Mouse (Mus musculus): ENCODE results near the gene Rabggtb. TPM values are rescaled to one million over a fixed set of nuclear protein-coding genes. Genes with fewer than 3 reads are reported as not detected.

Rabggtb gene
- polyA plus RNA-seq, 1 experiment from 2014 or later: 39.6 TPM

DNA sequence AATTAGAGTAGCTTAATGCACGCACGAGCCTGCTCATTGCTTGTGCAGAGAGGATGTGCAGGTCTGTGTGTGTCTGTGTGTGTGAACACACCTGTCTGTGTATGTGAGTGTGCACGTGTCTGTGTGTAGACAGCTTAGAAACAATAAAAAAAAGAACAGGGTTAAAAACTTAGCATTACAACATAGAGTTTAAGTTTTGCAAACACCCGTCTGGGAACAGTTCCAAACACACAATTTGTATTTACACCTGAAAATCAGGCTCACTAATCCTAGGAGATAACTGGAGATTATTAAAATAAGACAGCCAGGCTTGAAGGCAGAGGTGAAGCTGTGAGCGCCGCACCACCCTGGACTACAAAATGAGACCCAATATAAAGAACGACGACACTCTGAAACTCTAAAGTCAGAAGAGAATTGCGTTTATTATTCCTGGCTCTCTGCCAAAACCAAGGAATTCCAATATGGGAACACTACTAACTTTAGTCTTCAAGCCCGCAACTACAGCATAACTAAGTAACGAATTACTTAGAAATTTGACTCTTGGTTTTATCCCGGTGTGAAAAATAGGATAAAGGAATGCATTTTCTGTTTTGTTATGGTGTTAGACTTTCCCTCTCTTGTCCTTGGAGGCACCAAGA, 30.3 kb upstream of the Rabggtb start:
- Histone ChIP-seq H3K36me3 (peaks cover 19% of the 10 kb centered on the region), H3K27me3 (no peaks in the 10 kb centered on the region), H3K9ac (replicated peaks) (no peak overlapping the region), H3K27ac (peak overlapping the region; percentile 86), H3K4me2 (peak overlapping the region; percentile 56), H3K9me3 (no peaks in the 10 kb centered on the region), H3K4me1 (replicated peaks) (peaks cover 10% of the 10 kb centered on the region), H3K4me3 (replicated peaks) (peak overlapping the region; percentile 81)
- 32% methylated on average over 12 of the region's 12 CpGs for WGBS
- no peak for ATAC-seq (ENCODE audit: insufficient number of reproducible peaks, insufficient read depth, low FRiP score, low TSS enrichment, low read depth)

DNA sequence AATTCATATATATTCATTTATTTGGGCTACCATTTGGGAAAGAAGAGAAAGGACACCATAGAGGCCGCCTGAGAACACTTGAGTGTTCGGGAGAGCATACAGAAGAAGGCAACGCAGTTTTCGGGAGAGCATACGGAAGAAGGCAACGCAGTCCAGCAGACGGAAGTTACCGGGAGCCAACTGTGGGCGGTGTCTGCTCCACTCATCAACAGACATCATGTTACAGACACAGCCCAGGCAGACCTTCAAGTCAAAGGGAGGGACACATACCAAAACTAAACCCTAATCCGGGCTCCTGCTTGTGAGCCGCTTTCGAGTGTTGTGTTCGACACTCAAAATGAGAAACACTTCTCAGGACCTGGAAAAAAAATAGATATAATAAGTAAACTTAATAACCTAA, 28.8 kb upstream of the Rabggtb start:
- no peak overlapping the region for H3K4me2 ChIP-seq
- H3K9ac ChIP-seq (replicated peaks): no peak overlapping the region
- no peaks in the 10 kb centered on the region for H3K27me3 ChIP-seq
- no peak overlapping the region for H3K4me3 ChIP-seq (replicated peaks)
- no peak for ATAC-seq (ENCODE audit: insufficient number of reproducible peaks, insufficient read depth, low FRiP score, low TSS enrichment, low read depth)
- 97% methylated on average over 13 of the region's 13 CpGs for WGBS
- peaks cover 34% of the 10 kb centered on the region for H3K36me3 ChIP-seq
- peaks cover 10% of the 10 kb centered on the region for H3K4me1 ChIP-seq (replicated peaks)
- no peak overlapping the region for H3K27ac ChIP-seq
- no peaks in the 10 kb centered on the region for H3K9me3 ChIP-seq

DNA sequence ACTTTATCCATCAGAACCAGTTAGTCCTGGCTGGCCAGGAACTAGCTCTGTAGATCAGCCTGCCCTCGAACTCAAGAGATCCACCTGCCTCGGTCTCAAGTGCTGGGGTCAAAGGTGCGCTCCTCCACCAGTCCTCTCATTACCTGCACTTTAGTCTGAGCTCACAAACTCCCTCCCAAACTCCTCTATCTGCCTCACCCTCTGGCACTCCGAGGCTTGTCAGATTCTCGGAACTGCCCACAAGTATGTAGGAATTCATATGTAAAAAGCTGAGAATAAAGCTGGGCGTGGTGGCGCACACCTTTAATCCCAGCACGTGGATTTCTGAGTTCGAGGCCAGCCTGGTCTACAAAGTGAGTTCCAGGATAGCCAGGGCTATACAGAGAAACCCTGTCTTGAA, 27.7 kb upstream of the Rabggtb start:
- Histone ChIP-seq H3K4me3 (replicated peaks) (no peak overlapping the region), H3K4me1 (replicated peaks) (peaks cover 10% of the 10 kb centered on the region), H3K36me3 (peaks cover 43% of the 10 kb centered on the region), H3K9me3 (no peaks in the 10 kb centered on the region), H3K27me3 (no peaks in the 10 kb centered on the region), H3K27ac (no peak overlapping the region), H3K4me2 (no peak overlapping the region), H3K9ac (replicated peaks) (no peak overlapping the region)
- WGBS: 89% methylated on average over 9 of the region's 9 CpGs
- ATAC-seq (ENCODE audit: insufficient number of reproducible peaks, insufficient read depth, low FRiP score, low TSS enrichment, low read depth): no peak

DNA sequence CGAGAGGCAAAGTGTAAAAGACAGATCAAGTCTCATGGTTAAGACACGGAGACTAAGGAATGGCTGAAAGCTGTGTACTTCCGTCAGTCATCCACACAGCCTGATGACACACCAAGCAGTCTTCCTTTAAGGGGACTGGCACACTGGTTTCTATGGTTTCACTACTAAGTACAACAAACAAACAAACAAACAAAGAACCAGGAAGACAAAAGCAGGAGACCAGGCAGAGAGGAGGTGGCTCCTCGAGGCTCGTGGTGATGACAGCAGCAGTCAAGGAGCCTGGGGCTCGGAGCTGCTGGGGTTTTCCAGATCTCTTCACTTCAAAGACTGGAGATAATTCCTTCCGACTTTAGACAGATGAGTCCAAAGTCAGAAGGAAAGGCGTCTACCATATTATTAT, 27.2 kb upstream of the Rabggtb start:
- Histone ChIP-seq H3K27ac (no peak overlapping the region), H3K4me2 (no peak overlapping the region), H3K9me3 (no peaks in the 10 kb centered on the region), H3K4me3 (replicated peaks) (no peak overlapping the region), H3K9ac (replicated peaks) (no peak overlapping the region), H3K27me3 (no peaks in the 10 kb centered on the region), H3K4me1 (replicated peaks) (peaks cover 10% of the 10 kb centered on the region), H3K36me3 (peaks cover 46% of the 10 kb centered on the region)
- 85% methylated on average over 8 of the region's 8 CpGs for WGBS
- no peak for ATAC-seq (ENCODE audit: insufficient number of reproducible peaks, insufficient read depth, low FRiP score, low TSS enrichment, low read depth)

DNA sequence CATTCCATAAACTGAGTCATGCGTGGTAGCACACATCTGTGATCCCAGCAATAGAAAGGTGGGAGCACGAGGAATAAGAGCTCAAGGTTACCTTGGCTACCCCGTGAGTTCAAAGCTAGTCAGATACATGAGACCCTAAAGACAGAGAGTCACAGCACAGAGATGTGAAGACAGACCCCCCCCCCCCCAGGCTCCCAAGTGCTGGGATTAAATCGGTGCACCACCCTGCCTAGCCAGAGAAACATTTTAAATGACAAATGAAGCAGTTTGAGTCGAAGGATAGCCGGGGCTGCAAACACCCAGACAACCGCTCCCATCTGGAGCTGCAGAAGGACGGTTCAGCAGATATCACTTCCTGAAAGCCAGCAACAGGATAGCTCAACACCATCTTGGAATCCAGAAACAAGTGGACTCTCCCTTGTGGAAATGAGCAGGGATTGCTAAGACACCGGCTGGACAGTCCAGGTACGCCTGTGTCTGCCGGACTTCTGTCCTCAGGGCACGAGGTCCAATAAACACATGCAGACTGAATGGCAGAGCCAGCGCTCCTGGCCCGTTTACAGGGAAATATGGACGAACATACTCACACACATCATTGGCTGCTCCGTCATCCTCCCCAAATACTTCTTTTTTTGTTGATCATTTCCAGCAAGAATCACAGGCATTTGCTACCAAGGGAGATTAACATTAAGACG, 24.5 kb upstream of the Rabggtb start:
- H3K4me1 ChIP-seq (replicated peaks): peaks cover under 1% of the 10 kb centered on the region; the same call in 1 of the 2 replicates
- no peaks in the 10 kb centered on the region for H3K9me3 ChIP-seq
- no peaks in the 10 kb centered on the region for H3K27me3 ChIP-seq
- H3K4me3 ChIP-seq (replicated peaks): no peak overlapping the region
- 89% methylated on average over 17 of the region's 17 CpGs for WGBS
- no peak overlapping the region for H3K27ac ChIP-seq
- H3K36me3 ChIP-seq: peaks cover 72% of the 10 kb centered on the region
- no peak overlapping the region for H3K9ac ChIP-seq (replicated peaks)
- no peak for ATAC-seq (ENCODE audit: insufficient number of reproducible peaks, insufficient read depth, low FRiP score, low TSS enrichment, low read depth)
- no peak overlapping the region for H3K4me2 ChIP-seq

DNA sequence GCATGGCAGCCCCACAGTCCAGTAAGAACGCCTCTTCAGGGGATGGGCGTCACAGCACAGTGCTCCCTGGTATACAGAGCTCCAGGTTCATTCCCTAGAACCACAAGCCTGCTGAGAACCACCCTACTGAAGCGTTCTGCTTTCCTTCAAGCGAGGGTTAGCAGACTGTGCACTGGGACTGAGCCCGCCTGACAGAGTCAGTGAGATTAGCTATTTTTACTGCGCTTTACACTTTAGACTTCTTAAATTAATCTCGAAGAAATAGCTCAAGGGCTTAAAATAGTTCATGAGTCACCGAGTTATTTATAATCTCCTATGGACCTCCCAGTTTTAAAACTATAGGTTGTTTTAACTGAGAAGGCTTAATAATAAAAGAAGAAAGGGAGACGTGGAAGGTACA, 23.1 kb upstream of the Rabggtb start:
- Histone ChIP-seq H3K27ac (no peak overlapping the region), H3K4me3 (replicated peaks) (no peak overlapping the region), H3K4me2 (no peak overlapping the region), H3K27me3 (no peaks in the 10 kb centered on the region), H3K9me3 (no peaks in the 10 kb centered on the region), H3K4me1 (replicated peaks) (no peaks in the 10 kb centered on the region), H3K9ac (replicated peaks) (no peak overlapping the region), H3K36me3 (peaks cover 78% of the 10 kb centered on the region)
- WGBS: 90% methylated on average over 9 of the region's 9 CpGs
- ATAC-seq (ENCODE audit: insufficient number of reproducible peaks, insufficient read depth, low FRiP score, low TSS enrichment, low read depth): no peak

DNA sequence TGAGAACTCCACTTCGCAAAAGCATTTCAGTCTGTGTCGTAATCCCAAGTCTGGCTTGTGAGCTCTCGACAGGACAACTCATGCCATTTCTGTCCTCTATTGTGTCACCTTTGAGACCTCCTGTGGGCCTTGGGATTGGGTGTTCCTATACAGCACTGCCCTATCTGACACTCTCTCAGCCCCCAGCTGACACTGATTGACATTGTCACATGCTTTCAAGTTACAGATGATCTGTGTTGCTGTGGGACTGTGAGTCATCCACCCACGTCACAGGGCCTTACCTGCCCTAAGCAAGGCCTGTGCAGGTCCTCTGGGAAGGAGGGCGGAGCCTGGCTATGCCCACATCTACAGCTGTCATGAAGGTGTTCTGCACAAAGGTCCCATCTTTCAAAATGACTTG, 19.7 kb upstream of the Rabggtb start:
- H3K4me2 ChIP-seq: no peak overlapping the region
- no peaks in the 10 kb centered on the region for H3K27me3 ChIP-seq
- no peak overlapping the region for H3K27ac ChIP-seq
- no peaks in the 10 kb centered on the region for H3K4me1 ChIP-seq (replicated peaks)
- no peak for ATAC-seq (ENCODE audit: insufficient number of reproducible peaks, insufficient read depth, low FRiP score, low TSS enrichment, low read depth)
- no peak overlapping the region for H3K4me3 ChIP-seq (replicated peaks)
- peaks cover 85% of the 10 kb centered on the region for H3K36me3 ChIP-seq
- WGBS: 94% methylated on average over 5 of the region's 5 CpGs
- H3K9me3 ChIP-seq: no peaks in the 10 kb centered on the region
- H3K9ac ChIP-seq (replicated peaks): no peak overlapping the region

- ATAC-seq (ENCODE audit: insufficient number of reproducible peaks, insufficient read depth, low FRiP score, low TSS enrichment, low read depth): no peak
- H3K27me3 ChIP-seq: no peaks in the 10 kb centered on the region
- no peaks in the 10 kb centered on the region for H3K9me3 ChIP-seq
- 93% methylated on average over 11 of the region's 11 CpGs for WGBS
- H3K4me3 ChIP-seq (replicated peaks): no peak overlapping the region
- peaks cover 80% of the 10 kb centered on the region for H3K36me3 ChIP-seq
- H3K9ac ChIP-seq (replicated peaks): no peak overlapping the region
- H3K4me2 ChIP-seq: no peak overlapping the region
- H3K4me1 ChIP-seq (replicated peaks): no peaks in the 10 kb centered on the region
- no peak overlapping the region for H3K27ac ChIP-seq
Measured at GRCm38 (mm10) chr3:153929526-153929925, 16.7 kb upstream of the Rabggtb start.

GRCm38 (mm10) chr3:153926333-153926732, 13.5 kb upstream of the Rabggtb start:
- no peak overlapping the region for H3K27ac ChIP-seq
- no peaks in the 10 kb centered on the region for H3K27me3 ChIP-seq
- WGBS: 93% methylated on average over 7 of the region's 7 CpGs
- H3K9ac ChIP-seq (replicated peaks): no peak overlapping the region
- no peaks in the 10 kb centered on the region for H3K4me1 ChIP-seq (replicated peaks)
- H3K4me3 ChIP-seq (replicated peaks): no peak overlapping the region
- H3K4me2 ChIP-seq: no peak overlapping the region
- H3K36me3 ChIP-seq: peaks cover 75% of the 10 kb centered on the region
- no peaks in the 10 kb centered on the region for H3K9me3 ChIP-seq
- ATAC-seq (ENCODE audit: insufficient number of reproducible peaks, insufficient read depth, low FRiP score, low TSS enrichment, low read depth): no peak

- ATAC-seq (ENCODE audit: insufficient number of reproducible peaks, insufficient read depth, low FRiP score, low TSS enrichment, low read depth): no peak
- H3K27ac ChIP-seq: no peak overlapping the region
- no peak overlapping the region for H3K4me3 ChIP-seq (replicated peaks)
- H3K9ac ChIP-seq (replicated peaks): no peak overlapping the region
- peaks cover 40% of the 10 kb centered on the region for H3K36me3 ChIP-seq
- 93% methylated on average over 10 of the region's 10 CpGs for WGBS
- no peaks in the 10 kb centered on the region for H3K27me3 ChIP-seq
- no peaks in the 10 kb centered on the region for H3K4me1 ChIP-seq (replicated peaks)
- H3K9me3 ChIP-seq: no peaks in the 10 kb centered on the region
- H3K4me2 ChIP-seq: no peak overlapping the region
Measured at GRCm38 (mm10) chr3:153921147-153921910, 8.5 kb upstream of the Rabggtb start.

- H3K27me3 ChIP-seq: no peaks in the 10 kb centered on the region
- H3K4me2 ChIP-seq: no peak overlapping the region
- H3K4me3 ChIP-seq (replicated peaks): no peak overlapping the region
- peaks cover 8% of the 10 kb centered on the region; the same call in 1 of the 2 replicates for H3K4me1 ChIP-seq (replicated peaks)
- no peak for ATAC-seq (ENCODE audit: insufficient number of reproducible peaks, insufficient read depth, low FRiP score, low TSS enrichment, low read depth)
- 0% methylated on average over 1 of the region's 1 CpGs for WGBS
- H3K36me3 ChIP-seq: peaks cover 12% of the 10 kb centered on the region
- no peak overlapping the region for H3K9ac ChIP-seq (replicated peaks)
- no peaks in the 10 kb centered on the region for H3K9me3 ChIP-seq
- H3K27ac ChIP-seq: no peak overlapping the region
Measured at GRCm38 (mm10) chr3:153917200-153917599, 4.4 kb upstream of the Rabggtb start.
